Mouse (Mus musculus): ENCODE data around the gene Etv4. TPM values are rescaled to one million over a fixed set of nuclear protein-coding genes. Genes with fewer than 3 reads are reported as not detected.
A peak's percentile ranks its signal among the peaks of the same experiment; 100 is the strongest.

The Etv4 gene
- polyA plus RNA-seq, 1 experiment from 2014 or later: 3.3 TPM

DNA sequence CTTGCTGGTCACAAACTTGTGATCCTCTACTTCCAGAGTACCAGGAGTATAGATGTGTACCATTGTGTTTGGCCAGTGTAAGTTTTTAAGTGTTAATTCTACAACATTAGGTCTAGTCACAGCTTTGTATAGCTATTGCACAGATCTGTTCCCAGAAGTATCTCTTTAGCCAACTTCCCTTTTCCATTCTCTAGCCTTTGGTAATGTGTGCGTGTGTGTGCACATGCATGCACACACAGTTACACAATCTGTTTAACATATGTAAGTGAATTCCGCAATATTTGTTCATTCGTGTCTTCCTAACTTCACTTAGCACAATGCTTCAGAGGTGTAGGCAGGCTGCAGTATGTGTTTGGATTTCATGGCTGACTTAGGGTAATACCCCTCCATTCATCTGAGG, 25.6 kb downstream of the Etv4 start:
- H3K4me3 ChIP-seq (ENCODE audit: low read length): no peak overlapping the region
- H3K4me1 ChIP-seq (ENCODE audit: control insufficient read depth, insufficient read depth, low read length): peaks cover 4% of the 10 kb centered on the region
- no peak overlapping the region for H3K27ac ChIP-seq (ENCODE audit: low read length)
- H3K9me3 ChIP-seq (replicated peaks; ENCODE audit: control insufficient read depth, low read length): no peaks in the 10 kb centered on the region
- no peaks in the 10 kb centered on the region for H3K27me3 ChIP-seq (ENCODE audit: control insufficient read depth, insufficient read depth, low read length)
- ATAC-seq (replicated peaks; ENCODE audit: extremely low read depth, insufficient read depth, low FRiP score): no peak
- no peak overlapping the region for H3K4me2 ChIP-seq (ENCODE audit: low read depth, low read length)
- H3K9ac ChIP-seq (ENCODE audit: low read length): no peak overlapping the region
- 95% methylated on average over 3 of the region's 3 CpGs for WGBS
- peaks cover 52% of the 10 kb centered on the region for H3K36me3 ChIP-seq (ENCODE audit: control insufficient read depth, insufficient read depth)

DNA sequence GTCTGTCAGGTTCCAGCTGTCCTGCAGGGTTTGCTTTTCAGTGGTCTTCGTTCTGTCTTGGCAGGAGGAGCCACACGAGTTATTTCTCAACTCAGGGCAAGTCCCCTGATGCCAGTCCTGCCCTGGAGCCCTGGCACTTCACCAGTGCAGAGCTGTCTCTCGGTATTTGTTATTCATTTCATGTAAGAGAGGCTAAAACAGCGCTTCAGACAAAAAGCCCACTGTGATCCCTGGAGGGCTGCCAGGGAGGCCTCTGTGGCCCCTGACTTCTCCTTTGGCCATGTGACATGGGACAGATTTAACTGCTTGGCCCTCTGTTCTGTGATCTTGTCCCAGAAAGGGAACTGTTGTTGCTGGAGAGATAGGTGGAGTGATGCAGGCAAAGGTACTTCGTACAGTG, 26.7 kb downstream of the Etv4 start:
- no peaks in the 10 kb centered on the region for H3K27me3 ChIP-seq (ENCODE audit: control insufficient read depth, insufficient read depth, low read length)
- no peak overlapping the region for H3K9ac ChIP-seq (ENCODE audit: low read length)
- H3K36me3 ChIP-seq (ENCODE audit: control insufficient read depth, insufficient read depth): peaks cover 54% of the 10 kb centered on the region
- no peak overlapping the region for H3K4me3 ChIP-seq (ENCODE audit: low read length)
- no peaks in the 10 kb centered on the region for H3K9me3 ChIP-seq (replicated peaks; ENCODE audit: control insufficient read depth, low read length)
- ATAC-seq (replicated peaks; ENCODE audit: extremely low read depth, insufficient read depth, low FRiP score): no peak
- H3K4me1 ChIP-seq (ENCODE audit: control insufficient read depth, insufficient read depth, low read length): peaks cover 4% of the 10 kb centered on the region
- 59% methylated on average over 5 of the region's 5 CpGs for WGBS
- no peak overlapping the region for H3K27ac ChIP-seq (ENCODE audit: low read length)
- no peak overlapping the region for H3K4me2 ChIP-seq (ENCODE audit: low read depth, low read length)

DNA sequence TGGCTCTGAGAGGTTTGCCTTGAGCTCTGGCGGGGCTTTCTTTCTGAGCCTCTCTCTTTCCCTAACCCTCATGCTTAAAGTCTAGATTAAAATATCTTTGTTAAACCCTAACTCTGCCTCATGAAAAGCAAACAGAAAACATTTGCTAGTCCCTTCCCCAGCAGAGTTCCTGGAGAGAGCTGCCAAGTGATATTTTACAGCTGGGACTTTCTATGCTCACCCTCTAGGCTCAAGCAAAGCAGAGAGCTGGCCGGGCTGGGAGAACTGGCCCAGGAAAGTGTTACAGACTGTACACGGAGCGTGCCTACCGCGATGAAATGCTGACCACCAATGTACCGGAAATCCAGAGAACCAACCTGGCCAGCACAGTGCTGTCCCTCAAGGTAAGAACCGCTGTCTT, 27.8 kb downstream of the Etv4 start:
- Histone ChIP-seq H3K4me2 (ENCODE audit: low read depth, low read length) (no peak overlapping the region), H3K9me3 (replicated peaks; ENCODE audit: control insufficient read depth, low read length) (no peaks in the 10 kb centered on the region), H3K9ac (ENCODE audit: low read length) (no peak overlapping the region), H3K4me1 (ENCODE audit: control insufficient read depth, insufficient read depth, low read length) (peaks cover 4% of the 10 kb centered on the region), H3K36me3 (ENCODE audit: control insufficient read depth, insufficient read depth) (peaks cover 60% of the 10 kb centered on the region), H3K27me3 (ENCODE audit: control insufficient read depth, insufficient read depth, low read length) (no peaks in the 10 kb centered on the region), H3K4me3 (ENCODE audit: low read length) (no peak overlapping the region), H3K27ac (ENCODE audit: low read length) (0 out of 2 replicates have a peak overlapping the region, but pooled peaks have one; percentile 5)
- ATAC-seq (replicated peaks; ENCODE audit: extremely low read depth, insufficient read depth, low FRiP score): no peak
- 70% methylated on average over 8 of the region's 8 CpGs for WGBS

DNA sequence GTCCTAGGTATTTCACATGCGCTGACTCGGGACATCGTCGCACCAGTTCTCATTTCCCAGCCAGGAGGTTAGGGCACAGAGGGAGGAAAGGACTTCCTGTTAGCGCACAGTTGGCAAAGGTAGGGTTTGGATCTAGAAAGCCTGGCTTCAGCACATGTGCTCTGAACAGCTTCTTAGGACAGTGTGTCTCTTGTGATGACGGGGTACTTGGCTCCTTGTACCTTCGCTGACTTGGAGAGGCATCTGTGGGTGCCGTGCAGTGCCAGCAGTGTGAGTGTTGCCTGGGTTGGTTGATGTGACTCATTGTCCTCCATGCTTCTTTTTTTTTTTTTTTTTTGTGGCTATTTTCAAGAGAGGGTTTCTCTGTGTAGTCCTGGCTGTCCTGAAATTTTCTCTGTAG, 28.6 kb downstream of the Etv4 start:
- Histone ChIP-seq H3K36me3 (ENCODE audit: control insufficient read depth, insufficient read depth) (peaks cover 64% of the 10 kb centered on the region), H3K4me3 (ENCODE audit: low read length) (no peak overlapping the region), H3K4me1 (ENCODE audit: control insufficient read depth, insufficient read depth, low read length) (peaks cover 4% of the 10 kb centered on the region), H3K9ac (ENCODE audit: low read length) (no peak overlapping the region), H3K4me2 (ENCODE audit: low read depth, low read length) (no peak overlapping the region), H3K27me3 (ENCODE audit: control insufficient read depth, insufficient read depth, low read length) (no peaks in the 10 kb centered on the region), H3K27ac (ENCODE audit: low read length) (no peak overlapping the region), H3K9me3 (replicated peaks; ENCODE audit: control insufficient read depth, low read length) (no peaks in the 10 kb centered on the region)
- 93% methylated on average over 8 of the region's 8 CpGs for WGBS
- ATAC-seq (replicated peaks; ENCODE audit: extremely low read depth, insufficient read depth, low FRiP score): no peak

DNA sequence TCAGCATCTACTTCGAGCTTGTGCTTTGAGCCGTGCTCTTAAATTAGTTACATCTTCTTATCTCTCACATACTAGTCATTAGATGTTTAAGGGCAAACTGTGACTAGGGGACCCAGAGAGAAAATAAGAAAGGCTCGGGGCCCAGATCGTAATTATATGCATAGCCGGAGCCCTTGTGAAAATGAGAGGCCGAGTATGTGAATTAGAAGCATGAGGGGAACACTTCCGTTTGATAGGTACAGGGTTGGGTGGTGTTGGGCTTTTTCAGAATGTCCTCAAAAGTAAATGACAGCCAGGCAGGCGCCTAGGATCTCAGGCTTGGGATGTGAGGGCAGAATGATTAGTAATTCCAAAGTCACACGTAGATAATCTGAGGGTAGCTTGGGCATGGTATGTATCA, 51.6 kb downstream of the Etv4 start:
- H3K27ac ChIP-seq (ENCODE audit: low read length): no peak overlapping the region
- H3K36me3 ChIP-seq (ENCODE audit: control insufficient read depth, insufficient read depth): peaks cover 25% of the 10 kb centered on the region
- no peak for ATAC-seq (replicated peaks; ENCODE audit: extremely low read depth, insufficient read depth, low FRiP score)
- H3K4me1 ChIP-seq (ENCODE audit: control insufficient read depth, insufficient read depth, low read length): peaks cover 12% of the 10 kb centered on the region
- H3K27me3 ChIP-seq (ENCODE audit: control insufficient read depth, insufficient read depth, low read length): no peaks in the 10 kb centered on the region
- H3K9ac ChIP-seq (ENCODE audit: low read length): peak overlapping the region; percentile 81
- no peaks in the 10 kb centered on the region for H3K9me3 ChIP-seq (replicated peaks; ENCODE audit: control insufficient read depth, low read length)
- peak overlapping the region; percentile 86 for H3K4me2 ChIP-seq (ENCODE audit: low read depth, low read length)
- H3K4me3 ChIP-seq (ENCODE audit: low read length): peak overlapping the region; percentile 82
- 21% methylated on average over 9 of the region's 9 CpGs for WGBS

DNA sequence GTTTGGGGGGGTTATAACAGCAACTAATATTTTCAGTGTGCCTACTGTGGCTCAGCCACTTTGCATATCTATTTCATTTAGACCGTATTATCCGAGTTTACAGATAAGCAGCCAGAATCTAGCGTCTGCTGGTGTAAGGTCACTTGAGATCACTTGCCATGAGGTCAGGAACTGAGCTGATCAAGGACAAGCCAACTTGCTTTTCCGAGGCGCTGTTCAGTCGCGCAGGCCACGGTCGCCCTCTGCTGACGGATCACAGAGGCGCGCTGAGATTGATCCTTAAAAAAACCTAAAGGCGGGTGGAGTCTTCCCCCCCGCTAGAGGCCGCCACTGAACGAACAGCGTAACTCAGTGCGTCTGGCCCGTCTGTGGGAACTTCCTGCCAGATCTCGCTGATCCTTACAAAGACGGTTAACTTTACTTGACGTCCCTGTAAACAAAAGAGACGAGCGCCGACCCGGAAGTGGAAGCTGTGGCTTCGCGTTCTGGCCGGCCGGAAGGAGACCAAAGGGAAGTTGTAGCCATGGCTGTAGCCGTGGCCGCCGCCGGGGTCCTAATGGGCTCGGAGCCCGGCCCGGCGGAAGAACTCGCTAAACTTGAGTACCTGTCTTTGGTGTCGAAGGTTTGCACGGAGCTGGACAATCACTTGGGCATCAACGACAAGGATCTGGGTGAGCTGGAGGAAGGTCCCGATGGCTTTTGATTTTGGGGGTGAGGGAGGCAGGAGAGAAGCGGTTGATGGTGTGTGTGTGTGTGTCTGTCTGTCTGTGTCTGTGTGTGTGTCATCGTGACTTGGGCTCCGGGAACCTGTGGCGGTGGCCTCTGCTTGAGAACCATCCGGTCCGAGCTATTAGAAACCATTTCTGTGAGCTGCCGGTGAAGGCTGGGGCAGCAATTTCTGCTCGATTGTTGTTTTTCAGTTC, 52.4 kb downstream of the Etv4 start, which contains the start of gene Dhx8:
Gene Dhx8, plus strand, starts transcription at position 402 of the 923 bp plus-strand sequence.
- H3K36me3 ChIP-seq (ENCODE audit: control insufficient read depth, insufficient read depth): peaks cover 17% of the 10 kb centered on the region

DNA sequence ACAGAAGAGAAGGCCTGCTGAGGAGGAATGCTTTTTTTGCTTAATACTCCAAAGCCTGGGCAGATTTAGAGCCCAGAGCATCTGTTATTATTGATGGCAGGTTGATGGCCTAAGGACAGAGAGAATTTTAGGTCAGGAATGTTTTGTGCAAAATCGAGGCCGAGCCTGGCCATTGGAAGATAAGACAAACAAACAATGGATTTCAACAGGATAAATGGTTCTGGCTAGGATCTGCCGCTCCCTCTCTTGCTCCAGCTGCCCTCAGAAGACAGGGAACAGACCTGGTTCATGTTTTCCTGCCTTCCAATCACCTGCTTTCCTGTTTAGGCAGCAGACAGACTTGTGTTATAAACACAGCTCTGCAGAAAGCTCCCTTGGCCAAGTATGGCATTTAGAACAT, 55.9 kb downstream of the Etv4 start:
- no peak overlapping the region for H3K9ac ChIP-seq (ENCODE audit: low read length)
- H3K9me3 ChIP-seq (replicated peaks; ENCODE audit: control insufficient read depth, low read length): no peaks in the 10 kb centered on the region
- no peak for ATAC-seq (replicated peaks; ENCODE audit: extremely low read depth, insufficient read depth, low FRiP score)
- H3K27me3 ChIP-seq (ENCODE audit: control insufficient read depth, insufficient read depth, low read length): no peaks in the 10 kb centered on the region
- H3K27ac ChIP-seq (ENCODE audit: low read length): no peak overlapping the region
- peaks cover 12% of the 10 kb centered on the region for H3K4me1 ChIP-seq (ENCODE audit: control insufficient read depth, insufficient read depth, low read length)
- 22% methylated on average over 3 of the region's 3 CpGs for WGBS
- no peak overlapping the region for H3K4me3 ChIP-seq (ENCODE audit: low read length)
- H3K36me3 ChIP-seq (ENCODE audit: control insufficient read depth, insufficient read depth): no peaks in the 10 kb centered on the region
- no peak overlapping the region for H3K4me2 ChIP-seq (ENCODE audit: low read depth, low read length)

More for the DNA sequence above, 52.4 kb downstream of the Etv4 start, which contains the start of gene Dhx8:
- ATAC-seq (replicated peaks; ENCODE audit: extremely low read depth, insufficient read depth, low FRiP score): peak; percentile 99
- Histone ChIP-seq H3K4me2 (ENCODE audit: low read depth, low read length) (peak within 1 kb of the TSS; percentile 86), H3K27me3 (ENCODE audit: control insufficient read depth, insufficient read depth, low read length) (no peaks in the 10 kb centered on the region), H3K27ac (ENCODE audit: low read length) (peak within 1 kb of the TSS; percentile 75), H3K9ac (ENCODE audit: low read length) (peak within 1 kb of the TSS; percentile 81), H3K4me3 (ENCODE audit: low read length) (peak within 1 kb of the TSS; percentile 82), H3K4me1 (ENCODE audit: control insufficient read depth, insufficient read depth, low read length) (peaks cover 12% of the 10 kb centered on the region), H3K9me3 (replicated peaks; ENCODE audit: control insufficient read depth, low read length) (no peaks in the 10 kb centered on the region)
- WGBS: under 1% methylated on average over 51 of the region's 51 CpGs

DNA sequence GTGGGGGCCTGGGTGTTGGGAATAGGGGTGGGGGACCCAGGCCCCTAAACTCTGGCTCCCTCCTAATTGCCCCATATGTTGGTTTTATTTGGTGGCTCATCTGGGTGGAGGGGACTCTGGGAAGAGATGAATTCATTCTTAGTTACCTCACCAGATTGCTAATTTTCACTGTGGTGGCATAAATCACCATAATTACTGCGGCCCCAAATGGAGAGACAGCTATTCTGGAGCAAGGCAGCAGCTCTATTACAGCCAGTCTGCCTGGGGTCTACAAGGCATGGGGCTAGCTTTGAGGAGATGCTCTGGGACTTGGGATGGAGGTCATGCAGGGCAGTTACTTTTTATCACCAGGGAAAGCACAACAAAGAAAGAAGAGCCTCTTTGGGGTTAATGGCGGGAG, 58.4 kb downstream of the Etv4 start:
- ATAC-seq (replicated peaks; ENCODE audit: extremely low read depth, insufficient read depth, low FRiP score): no peak
- no peaks in the 10 kb centered on the region for H3K27me3 ChIP-seq (ENCODE audit: control insufficient read depth, insufficient read depth, low read length)
- no peaks in the 10 kb centered on the region for H3K4me1 ChIP-seq (ENCODE audit: control insufficient read depth, insufficient read depth, low read length)
- 59% methylated on average over 2 of the region's 2 CpGs for WGBS
- no peaks in the 10 kb centered on the region for H3K9me3 ChIP-seq (replicated peaks; ENCODE audit: control insufficient read depth, low read length)
- H3K9ac ChIP-seq (ENCODE audit: low read length): no peak overlapping the region
- no peak overlapping the region for H3K4me3 ChIP-seq (ENCODE audit: low read length)
- H3K27ac ChIP-seq (ENCODE audit: low read length): no peak overlapping the region
- H3K4me2 ChIP-seq (ENCODE audit: low read depth, low read length): no peak overlapping the region
- H3K36me3 ChIP-seq (ENCODE audit: control insufficient read depth, insufficient read depth): no peaks in the 10 kb centered on the region

DNA sequence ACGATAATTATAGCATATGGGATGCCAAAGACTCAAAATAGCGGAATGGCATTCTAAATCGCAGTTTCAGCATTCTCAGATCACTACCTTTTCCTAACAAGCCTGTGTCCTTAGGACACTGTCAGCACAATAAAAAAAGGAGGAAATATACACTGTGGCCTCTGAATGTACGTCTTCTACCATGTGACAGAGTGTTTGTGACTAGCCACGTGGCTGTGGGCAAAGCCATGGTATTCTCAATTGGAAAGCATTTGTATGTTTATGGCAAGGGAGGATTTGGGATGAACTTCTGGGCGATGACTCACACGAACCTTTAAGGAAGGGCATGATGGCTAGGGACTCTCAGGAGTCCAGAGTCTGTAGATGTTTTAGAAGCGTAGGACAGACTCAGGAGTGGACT, 60.1 kb downstream of the Etv4 start:
- Histone ChIP-seq H3K27me3 (ENCODE audit: control insufficient read depth, insufficient read depth, low read length) (no peaks in the 10 kb centered on the region), H3K4me1 (ENCODE audit: control insufficient read depth, insufficient read depth, low read length) (no peaks in the 10 kb centered on the region), H3K9ac (ENCODE audit: low read length) (no peak overlapping the region), H3K4me3 (ENCODE audit: low read length) (no peak overlapping the region), H3K4me2 (ENCODE audit: low read depth, low read length) (no peak overlapping the region), H3K36me3 (ENCODE audit: control insufficient read depth, insufficient read depth) (no peaks in the 10 kb centered on the region), H3K9me3 (replicated peaks; ENCODE audit: control insufficient read depth, low read length) (no peaks in the 10 kb centered on the region), H3K27ac (ENCODE audit: low read length) (no peak overlapping the region)
- WGBS: 74% methylated on average over 8 of the region's 8 CpGs
- no peak for ATAC-seq (replicated peaks; ENCODE audit: extremely low read depth, insufficient read depth, low FRiP score)

Measured in heart, embryonic 16.5 days (tissue).